Comparison of ENCODE assay signal across 16 mouse cellular contexts in the genomic region with DNA sequence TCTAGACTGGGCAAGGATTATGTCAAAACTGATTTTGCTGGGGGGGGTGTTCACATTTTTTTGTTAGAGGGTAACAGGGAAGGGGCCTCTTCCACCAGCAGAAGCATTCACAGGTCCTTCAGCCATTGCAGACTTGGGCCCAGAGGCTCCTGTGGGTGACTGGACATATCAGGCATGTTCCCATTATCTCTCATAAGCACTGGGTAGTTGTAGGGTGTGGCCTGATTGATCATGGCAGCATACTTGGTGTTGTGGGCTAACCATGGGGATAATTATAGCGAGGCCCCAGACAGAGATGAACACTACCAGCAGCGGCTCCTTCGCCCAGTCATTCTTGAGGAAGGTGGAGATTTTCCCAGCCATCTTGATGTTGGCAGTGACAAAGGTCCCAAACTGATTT.
A peak's percentile ranks its signal among the peaks of the same experiment; 100 is the strongest.
DNase-seq lines count a peak whose midpoint lies in the region; ATAC-seq and TF ChIP-seq lines count a peak whose summit lies in the region.
"Had no signal": no experiment of that assay in that cellular context is flagged by ENCODE, and none has a peak within 500 bp of the region (broad histone marks: within the 10 kb centered on the region; RNA-seq: fewer than 3 reads in every experiment).

No protein-coding gene starts in this region.

- peak; percentile 62; the same call in 1 of the 2 replicates for ATAC-seq in lung, embryonic 14.5 days (ENCODE audit: insufficient read depth)
- peak; percentile 82 for ATAC-seq in common myeloid progenitor, adult 5-6 weeks (replicated peaks; ENCODE audit: low read depth, poor library complexity, severe bottlenecking)
- ATAC-seq in liver, embryonic 13.5 days (ENCODE audit: low read depth) = peak; percentile 100
- ATAC-seq: forebrain, embryonic 14.5 days; hindbrain, embryonic 16.5 days had no signal

- H3K36me3 ChIP-seq in lung, embryonic 14.5 days (ENCODE audit: insufficient read depth) = no peaks in the 10 kb centered on the region
- no peaks in the 10 kb centered on the region for H3K36me3 ChIP-seq in liver, embryonic 13.5 days
- H3K36me3 ChIP-seq: embryonic facial prominence, embryonic 12.5 days had no signal

- H3K4me2 ChIP-seq in lung, embryonic 14.5 days = no peak overlapping the region
- H3K4me2 ChIP-seq in liver, embryonic 13.5 days = peak overlapping the region; percentile 42
- H3K4me2 ChIP-seq: embryonic facial prominence, embryonic 12.5 days had no signal

- no peak for DNase-seq in lung, embryonic 14.5 days
- no peak for DNase-seq in lung, postnatal 14 days
- peak; percentile 78 for DNase-seq in liver, embryonic 13.5 days
- DNase-seq in spleen, postnatal 36 days (ENCODE audit: low spot score in 2 of 2) = peak; percentile 24 to 63
- DNase-seq in frontal cortex, postnatal 36 days (ENCODE audit: low spot score in 2 of 2) = no peak
- DNase-seq in kidney, postnatal 4 days = no peak
- DNase-seq in cerebellum, postnatal 36 days = no peak
- DNase-seq: cerebellum, adult 9-10 months; gastrocnemius, postnatal 10 days; right cerebral cortex, adult 18-20 months; thymus, postnatal 36 days had no signal

- no peaks in the 10 kb centered on the region for H3K9me3 ChIP-seq in lung, embryonic 14.5 days (ENCODE audit: low read depth, low read length)
- H3K9me3 ChIP-seq in liver, embryonic 13.5 days (replicated peaks) = no peaks in the 10 kb centered on the region
- H3K9me3 ChIP-seq: embryonic facial prominence, embryonic 12.5 days had no signal

- H3K27me3 ChIP-seq in lung, embryonic 14.5 days (ENCODE audit: insufficient read depth, low read length) = no peaks in the 10 kb centered on the region
- H3K27me3 ChIP-seq in liver, embryonic 13.5 days = no peaks in the 10 kb centered on the region
- H3K27me3 ChIP-seq: embryonic facial prominence, embryonic 12.5 days had no signal

- WGBS in lung, embryonic 14.5 days = 93% methylated on average over 3 of the region's 3 CpGs
- 16% methylated on average over 3 of the region's 3 CpGs for WGBS in liver, embryonic 13.5 days (ENCODE audit: insufficient replicate concordance)

- no peak overlapping the region for H3K27ac ChIP-seq in lung, embryonic 14.5 days (ENCODE audit: low read depth)
- H3K27ac ChIP-seq in liver, embryonic 13.5 days = peak overlapping the region; percentile 71
- H3K27ac ChIP-seq: embryonic facial prominence, embryonic 12.5 days had no signal

- H3K4me1 ChIP-seq in lung, embryonic 14.5 days (ENCODE audit: insufficient read depth) = no peaks in the 10 kb centered on the region
- H3K4me1 ChIP-seq in liver, embryonic 13.5 days (replicated peaks) = peaks cover 61% of the 10 kb centered on the region
- H3K4me1 ChIP-seq: embryonic facial prominence, embryonic 12.5 days had no signal

- no peak for TF ChIP-seq CTCF in lung, embryonic 14.5 days (IDR thresholded peaks at IDR 0.05; ENCODE audit: low read depth)

- H3K9ac ChIP-seq in lung, embryonic 14.5 days = no peak overlapping the region
- no peak overlapping the region for H3K9ac ChIP-seq in liver, embryonic 13.5 days
- H3K9ac ChIP-seq: embryonic facial prominence, embryonic 12.5 days had no signal

- H3K4me3 ChIP-seq in lung, embryonic 14.5 days (ENCODE audit: low read depth, low read length) = no peak overlapping the region
- H3K4me3 ChIP-seq in liver, embryonic 13.5 days (replicated peaks) = no peak overlapping the region
- H3K4me3 ChIP-seq: embryonic facial prominence, embryonic 12.5 days; myocyte had no signal

Comparison
In these comparisons a context has a peak if more than half of its experiments do, and no peak if none do; other contexts are left out.
1. DNase-seq: peak in liver, embryonic 13.5 days (single experiment) and spleen, postnatal 36 days (2 of 2); none in lung, embryonic 14.5 days (single experiment), lung, postnatal 14 days (single experiment), frontal cortex, postnatal 36 days (0 of 2), kidney, postnatal 4 days (0 of 2) and cerebellum, postnatal 36 days (0 of 2).
2. Peak in every context shown above with its lines, with median percentiles within 50 percentile points of each other: ATAC-seq.